Mouse (Mus musculus) adrenal gland, postnatal 14 days (tissue): ENCODE results near the gene Tmem87a. TPM values are rescaled to one million over a fixed set of nuclear protein-coding genes. Genes with fewer than 3 reads are reported as not detected.
A peak's percentile ranks its signal among the peaks of the same experiment; 100 is the strongest.

ENCODE experiments used
- DNase-seq: peaks from one replicate; pipeline ENCODE4 v3.0.0; 2021; ENCODE audit warnings: mixed read lengths
- long read RNA-seq, 2 experiments: library from polyadenylated mRNA; stranded (forward); transcript quantifications; one replicate each; pipeline ENCODE4 v2.0.0; 2021
- total RNA-seq: library from RNA; stranded (reverse); gene quantifications from 2 replicates; pipeline ENCODE4 v1.2.3, GENCODE M21; 2021

Tmem87a gene
- total RNA-seq: 36.2 and 38.3 TPM in 2 replicates
- long read RNA-seq, experiment 1, transcript Tmem87a-201 (20 exons, 2,874 nt): major isoform, 13 of 35 reads
- long read RNA-seq, experiment 1, transcript Tmem87a-202 (20 exons, 2,897 nt): minor isoform, 11 of 35 reads
- long read RNA-seq, experiment 1, partial matches to known transcripts: 2 of 35 reads
- long read RNA-seq, experiment 1, other reads (novel, unspliced or antisense): 8 of 35 reads
- long read RNA-seq, experiment 2, transcript Tmem87a-201 (20 exons, 2,874 nt): major isoform, 9 of 19 reads
- long read RNA-seq, experiment 2, transcript Tmem87a-202 (20 exons, 2,897 nt): minor isoform, 6 of 19 reads
- long read RNA-seq, experiment 2, partial matches to known transcripts: 1 of 19 reads
- long read RNA-seq, experiment 2, other reads (novel, unspliced or antisense): 3 of 19 reads

- DNase-seq: peak; percentile 96
Observed at GRCm38 (mm10) chr2:120403986-120404822, at the start of gene Tmem87a. Gene Tmem87a, minus strand, starts transcription at chr2:120404113.

GRCm38 (mm10) chr2:120452600-120452999 is 48.7 kb upstream of the Tmem87a start:
- DNase-seq: peak; percentile 31

DNA sequence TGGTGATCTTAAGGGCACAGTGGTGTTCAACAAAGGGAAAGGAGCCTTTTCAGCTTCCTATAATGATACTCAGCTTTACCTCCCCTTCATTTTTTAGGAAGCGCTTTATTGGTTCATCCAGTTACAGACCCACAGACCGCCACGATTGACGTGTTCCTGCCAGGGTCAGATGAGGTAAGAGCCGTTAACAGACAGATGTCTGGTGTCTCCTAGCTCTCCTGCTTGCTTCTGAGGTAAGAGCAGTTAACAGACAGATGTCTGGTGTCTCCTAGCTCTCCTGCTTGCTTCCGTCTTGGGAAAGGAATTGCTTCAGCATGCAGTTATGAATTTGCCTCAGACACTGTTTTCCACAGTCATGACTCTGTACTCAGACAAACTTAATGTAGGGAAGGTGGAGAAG is 46.8 kb upstream of the Tmem87a start:
- DNase-seq: no peak

GRCm38 (mm10) chr2:120447306-120447705 is 43.4 kb upstream of the Tmem87a start:
- no peak for DNase-seq

GRCm38 (mm10) chr2:120446373-120446772 is 42.5 kb upstream of the Tmem87a start:
- DNase-seq: no peak

GRCm38 (mm10) chr2:120444486-120444885 is 40.6 kb upstream of the Tmem87a start:
- no peak for DNase-seq

GRCm38 (mm10) chr2:120424386-120424785 is 20.5 kb upstream of the Tmem87a start:
- no peak for DNase-seq

GRCm38 (mm10) chr2:120414738-120415414 is 11.0 kb upstream of the Tmem87a start:
- DNase-seq: no peak

DNA sequence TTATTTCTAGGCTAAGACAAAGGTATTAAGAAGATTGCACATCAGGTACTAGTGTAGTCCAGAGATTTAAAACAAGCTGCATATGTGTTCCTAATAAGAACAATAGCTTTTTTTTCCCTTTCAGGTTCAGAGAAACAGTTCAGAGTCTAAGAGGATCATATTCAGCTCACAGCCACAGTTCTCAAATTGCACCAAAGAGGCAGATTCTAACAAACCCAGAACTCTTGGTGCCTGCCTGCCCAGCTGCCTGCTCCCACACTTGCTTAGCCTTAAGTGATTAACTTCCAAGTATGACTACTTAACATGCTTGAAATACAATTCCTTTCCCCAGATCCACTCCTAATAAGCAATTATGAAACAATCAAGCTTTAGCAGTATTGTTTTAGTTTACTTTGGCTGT is 10.2 kb upstream of the Tmem87a start:
- DNase-seq: no peak

- no peak for DNase-seq
Observed at GRCm38 (mm10) chr2:120411096-120411628, 7.2 kb upstream of the Tmem87a start.

GRCm38 (mm10) chr2:120404823-120405765 is 1.2 kb upstream of the Tmem87a start:
- peak; percentile 6 for DNase-seq

DNA sequence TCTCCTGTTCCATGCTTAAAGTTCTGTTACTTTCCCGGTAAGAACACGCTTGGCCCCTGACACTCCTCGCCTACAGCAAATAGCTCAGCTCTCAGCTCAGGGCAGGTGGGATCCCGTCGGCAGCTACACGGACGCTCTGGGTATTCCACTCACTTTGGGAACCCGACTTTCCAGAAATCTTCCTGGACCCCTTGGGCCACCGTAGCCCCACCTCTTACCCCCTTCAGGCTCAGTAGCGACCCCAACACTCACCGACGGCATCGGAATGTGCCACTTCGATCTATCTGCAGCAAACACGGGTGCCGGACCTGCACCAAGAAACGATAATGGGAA is 294 bp downstream of the Tmem87a start, which contains the start of gene Ganc:
Gene Ganc, plus strand, starts transcription at position 244 of the 333 bp plus-strand sequence.
- DNase-seq: no peak

GRCm38 (mm10) chr2:120402813-120403212 is 1.1 kb downstream of the Tmem87a start:
- DNase-seq: no peak

DNA sequence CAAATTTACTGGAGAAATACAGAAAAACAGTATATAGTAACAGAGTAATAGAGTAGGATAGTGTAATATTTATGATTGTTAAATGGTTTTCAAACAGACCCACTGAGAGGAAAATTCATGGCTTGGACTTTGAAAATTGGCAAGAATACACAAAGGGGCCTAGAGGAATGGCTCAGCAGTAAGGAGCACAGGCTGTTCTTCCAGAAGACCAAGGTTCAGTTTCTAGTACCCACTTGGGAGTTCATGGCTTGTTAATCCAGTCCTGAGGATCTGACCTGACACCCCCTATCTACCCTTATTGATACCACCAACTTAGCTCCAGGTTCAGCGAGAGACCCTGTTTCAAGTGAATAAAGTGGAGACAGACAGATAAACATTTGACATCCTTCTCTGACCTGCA is 6.0 kb downstream of the Tmem87a start:
- no peak for DNase-seq

- no peak for DNase-seq
Observed at GRCm38 (mm10) chr2:120392406-120392805, 11.5 kb downstream of the Tmem87a start.

DNA sequence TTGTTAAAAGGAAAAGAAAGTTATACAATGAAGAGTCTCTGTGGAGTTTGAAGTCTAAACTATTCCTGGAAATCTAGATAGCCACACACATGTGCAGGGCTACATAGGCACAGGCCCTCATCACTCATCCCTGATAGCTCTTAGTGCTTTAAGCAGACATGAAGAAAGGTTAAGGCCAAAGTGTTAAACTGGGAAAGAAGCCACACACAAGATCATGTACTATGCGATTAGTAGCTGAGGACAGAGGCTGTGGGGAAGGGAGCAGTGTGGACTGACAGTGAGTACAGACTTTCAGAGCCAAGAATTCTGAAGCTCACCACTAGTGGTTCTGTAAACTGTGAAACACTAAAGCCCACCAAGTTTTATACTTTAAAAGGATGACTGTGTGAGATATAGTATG is 13.0 kb downstream of the Tmem87a start:
- DNase-seq: no peak

- peak; percentile 34 for DNase-seq
Observed at GRCm38 (mm10) chr2:120389376-120389775, 14.5 kb downstream of the Tmem87a start.

- no peak for DNase-seq
Observed at GRCm38 (mm10) chr2:120387291-120387690, 16.6 kb downstream of the Tmem87a start.

DNA sequence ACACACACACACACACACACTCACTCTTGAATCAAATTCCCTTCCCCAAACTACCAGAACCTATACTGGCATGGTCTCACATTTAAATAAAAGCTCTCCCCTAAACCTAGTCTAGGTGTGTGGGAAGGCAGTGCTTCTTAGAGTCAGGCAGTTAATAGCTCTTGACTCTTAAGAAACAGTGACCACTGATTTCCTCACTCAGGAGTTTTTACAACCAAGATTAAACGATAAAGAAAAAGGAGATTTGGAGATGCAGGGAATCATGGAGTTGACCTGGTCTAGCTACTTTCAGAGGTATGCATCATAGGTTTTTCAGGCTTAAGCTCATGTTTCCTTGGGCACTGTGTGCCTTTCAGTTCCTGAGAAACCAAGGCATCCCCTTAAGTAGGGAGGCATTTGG is 17.6 kb downstream of the Tmem87a start:
- no peak for DNase-seq

DNA sequence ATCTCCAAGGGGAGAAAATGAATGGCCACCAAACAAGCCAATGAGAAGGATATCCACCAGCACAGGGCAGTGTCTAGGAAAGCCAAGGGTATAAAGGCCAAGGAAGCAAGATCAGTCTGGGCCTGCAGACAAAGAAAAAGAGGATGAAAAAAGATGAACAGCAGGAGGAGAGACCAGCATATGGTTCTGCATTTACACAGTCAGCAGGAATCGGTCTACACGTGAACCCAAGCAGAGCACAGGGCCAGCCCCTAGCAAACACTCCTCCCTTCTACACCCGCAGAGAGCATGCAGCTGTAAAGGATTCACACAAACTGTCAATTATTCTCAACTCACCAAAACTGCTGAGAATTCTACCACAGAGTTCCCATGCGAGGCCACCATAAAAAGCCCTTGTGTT is 30.1 kb downstream of the Tmem87a start:
- no peak for DNase-seq
